Mouse (Mus musculus) lung, postnatal 4 days (tissue): ENCODE data around the gene Ddr2.

Source experiments
- DNase-seq, 2 experiments: peaks; one replicate each; pipeline ENCODE4 v3.0.0; 2021

Ddr2 gene

GRCm38 (mm10) chr1:170086631-170087030 is 23.9 kb downstream of the Ddr2 start:
- no peak for DNase-seq

DNA sequence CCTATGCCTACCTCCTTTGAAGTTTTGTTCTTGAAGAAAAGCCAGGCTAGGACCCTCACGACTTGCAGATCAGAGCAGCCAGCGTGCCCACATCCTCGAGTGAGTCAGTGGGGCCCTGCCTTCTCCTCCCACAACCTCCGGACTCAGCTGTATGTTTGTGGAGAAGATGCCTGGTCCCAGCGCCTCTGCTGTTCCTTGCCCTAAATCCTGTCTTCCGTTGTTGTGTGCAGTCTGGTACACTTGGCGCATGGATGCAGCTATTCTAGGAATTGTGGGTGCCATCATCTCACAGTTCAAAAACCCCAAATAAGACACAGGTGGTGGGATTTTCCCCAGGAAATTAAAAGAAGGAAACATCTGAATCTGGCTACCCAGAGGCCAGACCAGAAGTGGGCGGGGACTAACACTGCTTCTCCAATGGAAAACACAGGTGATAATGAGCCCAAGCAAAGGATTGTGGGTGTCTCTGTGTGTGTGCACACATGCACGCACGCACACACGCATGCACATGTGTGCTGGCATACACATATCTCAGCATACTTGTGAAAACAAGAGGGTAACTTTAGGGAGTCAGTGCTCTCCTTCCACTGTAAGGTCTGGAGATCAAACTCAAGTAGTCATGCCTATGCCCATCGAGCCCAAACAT is 26.3 kb downstream of the Ddr2 start:
- DNase-seq = no peak

- no peak for DNase-seq
These were observed 29.7 kb downstream of the Ddr2 start for GRCm38 (mm10) chr1:170080907-170081306.

- DNase-seq = no peak
These were observed 31.1 kb downstream of the Ddr2 start for GRCm38 (mm10) chr1:170079465-170079864.

GRCm38 (mm10) chr1:170076339-170076738 is 34.2 kb downstream of the Ddr2 start:
- DNase-seq = no peak

DNA sequence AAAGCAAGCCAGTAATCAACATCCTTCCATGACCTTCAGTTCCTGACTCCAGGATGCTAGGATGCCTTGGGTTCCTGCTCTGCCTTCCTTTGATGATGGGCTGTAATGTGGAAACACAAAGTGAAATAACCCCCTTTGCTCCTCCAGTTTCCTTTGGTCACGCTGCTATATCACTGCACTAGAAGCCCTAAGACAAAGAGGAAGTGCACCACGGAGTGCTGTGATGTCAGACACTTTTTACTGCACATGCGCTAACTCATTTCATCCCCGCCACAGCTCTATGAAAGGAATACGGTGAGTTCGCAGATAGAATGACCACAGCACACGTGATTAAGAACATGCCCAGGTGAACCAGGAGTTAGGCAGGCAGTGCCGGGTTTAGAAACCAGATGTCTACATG is 36.8 kb downstream of the Ddr2 start:
- no peak for DNase-seq

- DNase-seq = no peak
These were observed 41.4 kb downstream of the Ddr2 start for GRCm38 (mm10) chr1:170069143-170069542.

DNA sequence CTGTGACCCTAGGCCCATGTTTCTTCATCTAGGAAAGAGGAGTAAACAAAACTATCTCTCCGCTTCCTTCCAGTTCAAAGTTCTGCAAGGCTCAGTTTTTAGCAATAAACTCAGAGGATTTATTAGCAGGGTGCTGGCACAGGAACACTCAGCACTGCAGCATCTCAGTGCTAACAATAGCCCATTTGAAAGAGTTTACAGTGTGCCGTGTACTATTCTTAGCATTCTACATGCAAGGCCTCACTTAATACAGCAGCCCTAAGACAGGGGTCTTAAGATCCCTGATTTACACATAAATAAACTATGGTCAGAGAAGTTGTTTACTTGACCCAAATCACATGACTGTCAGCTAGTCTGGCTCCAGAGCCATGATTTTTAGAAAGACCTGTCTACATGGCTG is 44.6 kb downstream of the Ddr2 start:
- no peak for DNase-seq

DNA sequence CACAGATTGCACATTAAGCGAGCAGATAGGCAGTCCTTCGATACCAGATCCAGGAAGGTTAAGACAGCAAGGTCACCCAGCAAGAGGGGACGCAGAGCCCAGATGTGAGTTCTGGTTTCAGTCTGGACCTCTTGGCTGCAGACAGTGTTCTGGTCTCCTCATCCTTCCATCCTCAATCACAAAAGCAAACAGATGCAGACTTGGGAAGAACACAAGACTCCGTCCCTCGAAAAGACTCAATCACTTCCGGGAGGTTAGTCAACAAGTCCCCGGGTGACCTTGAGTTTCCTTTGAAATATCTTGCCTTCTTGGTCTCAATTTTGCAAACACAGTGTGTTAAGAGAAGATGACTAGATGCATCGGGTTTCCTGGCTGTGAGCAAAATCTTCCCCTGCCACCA is 45.6 kb downstream of the Ddr2 start:
- no peak for DNase-seq

GRCm38 (mm10) chr1:170064083-170064494 is 46.5 kb downstream of the Ddr2 start:
- peak; percentile 31 to 66 for DNase-seq

DNA sequence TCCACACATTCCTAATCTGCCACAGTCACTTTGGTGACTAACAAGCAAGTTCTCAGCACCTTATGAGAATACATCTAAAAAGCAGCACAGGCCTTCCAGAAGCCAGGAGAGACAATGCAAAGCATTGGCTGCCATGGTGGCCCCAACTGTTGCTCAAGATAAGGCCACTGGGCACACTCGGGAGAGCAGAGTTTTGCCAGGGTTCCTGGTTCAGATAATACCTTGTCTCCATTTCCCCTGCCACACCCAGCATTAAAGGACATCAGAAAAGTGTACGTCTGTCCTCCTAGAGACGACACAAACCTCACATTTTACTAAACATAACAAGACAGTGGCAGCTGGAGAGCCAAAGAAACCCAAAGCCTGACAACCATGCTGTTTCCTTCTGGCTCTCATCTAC is 50.3 kb downstream of the Ddr2 start:
- no peak for DNase-seq

DNA sequence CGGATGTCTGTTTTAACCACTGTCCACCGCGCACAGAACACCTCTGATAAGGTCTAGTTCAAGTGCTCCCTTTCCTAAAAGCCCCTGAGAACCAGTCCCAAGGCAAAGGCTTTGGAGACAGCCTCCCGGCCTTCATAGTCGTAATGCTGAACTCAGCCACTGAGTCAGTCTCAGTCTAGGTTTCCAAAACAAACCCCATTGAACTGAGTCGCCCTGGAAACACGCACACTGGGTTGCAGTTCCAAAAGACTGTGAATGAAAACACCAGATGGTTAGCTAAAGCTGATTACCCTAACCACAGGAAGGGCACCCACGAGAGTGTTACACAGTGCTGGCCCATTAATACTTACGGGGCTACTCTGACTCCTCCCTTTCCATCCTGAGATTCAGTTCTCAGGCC is 51.2 kb downstream of the Ddr2 start:
- no peak for DNase-seq

- peak; percentile 21 to 53 for DNase-seq
These were observed 52.5 kb downstream of the Ddr2 start for GRCm38 (mm10) chr1:170058051-170058450.

GRCm38 (mm10) chr1:170057607-170058006 is 53.0 kb downstream of the Ddr2 start:
- DNase-seq = peak; percentile 19 to 67

DNA sequence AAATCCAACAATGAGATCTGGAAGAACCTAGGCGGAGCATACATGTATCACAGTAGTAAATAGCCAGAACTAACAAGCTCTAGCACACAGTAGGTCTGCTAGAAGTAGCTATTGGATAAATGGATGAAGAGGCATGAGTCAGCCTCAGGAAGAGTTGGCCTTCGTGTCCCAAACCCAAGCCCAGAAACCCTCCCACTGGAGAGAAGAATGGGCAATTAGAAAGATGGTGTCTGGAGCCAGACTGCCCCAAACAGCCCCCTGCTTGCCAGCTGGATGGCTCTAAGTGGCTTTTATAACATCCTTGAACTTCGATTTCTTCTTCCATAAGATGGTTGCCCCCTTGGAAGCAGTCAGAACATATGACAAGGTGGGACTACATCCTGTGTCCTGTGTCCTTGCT is 53.6 kb downstream of the Ddr2 start:
- no peak for DNase-seq

- no peak for DNase-seq
These were observed 54.3 kb downstream of the Ddr2 start for GRCm38 (mm10) chr1:170056214-170056613.

DNA sequence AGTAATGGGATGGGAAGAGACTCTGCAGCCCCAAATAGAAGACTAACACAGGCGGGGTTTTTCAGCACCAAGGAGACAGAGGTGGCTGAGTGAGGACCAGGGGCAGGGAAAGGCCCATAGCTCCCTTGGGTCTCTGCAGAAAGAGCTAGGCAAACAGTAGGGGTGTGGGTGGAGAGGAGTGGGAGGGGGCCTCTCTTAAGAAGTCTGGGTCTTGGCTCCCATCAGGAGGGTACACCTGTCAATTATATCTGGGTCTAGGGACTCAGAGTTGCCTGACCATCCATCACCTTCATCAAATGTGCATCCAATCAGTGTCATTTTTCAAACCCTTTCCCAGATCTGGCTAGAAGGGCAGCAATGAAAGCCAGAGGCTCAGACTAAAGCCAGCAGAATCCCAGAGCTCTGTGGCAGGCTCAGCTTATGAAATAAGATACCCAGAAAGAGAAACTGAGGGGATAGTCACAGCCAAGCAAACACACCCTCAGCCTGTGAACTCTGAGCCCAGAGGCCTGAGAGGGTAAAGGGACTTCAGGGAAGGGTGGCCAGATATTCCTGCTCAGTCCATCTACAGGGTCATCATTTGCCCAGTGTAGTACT is 58.0 kb downstream of the Ddr2 start:
- DNase-seq = no peak

DNA sequence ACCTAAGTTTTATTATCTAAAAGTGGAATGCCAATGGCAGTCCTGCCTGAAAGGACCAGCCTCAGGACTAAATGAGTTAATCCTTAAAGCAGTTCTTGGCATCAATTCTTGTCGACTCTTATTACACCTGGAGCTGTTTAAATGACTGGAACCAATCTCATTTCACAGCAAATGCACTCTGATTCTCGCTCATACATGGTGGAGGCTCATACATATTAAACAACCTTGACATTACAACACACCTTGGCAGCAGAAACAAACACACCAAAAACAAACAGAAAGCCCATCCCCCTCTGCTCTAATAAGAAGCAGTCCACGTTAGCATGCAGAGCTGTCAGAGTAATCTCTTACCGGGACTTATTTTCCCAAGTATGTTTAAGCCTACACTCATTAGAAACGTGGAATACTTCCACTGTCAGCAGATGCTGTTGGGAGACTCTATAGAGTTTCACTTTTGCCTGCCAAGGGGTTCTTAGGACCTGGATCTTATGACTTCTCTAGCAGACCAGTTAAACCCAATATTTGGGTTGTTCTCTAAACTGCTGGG is 58.9 kb downstream of the Ddr2 start:
- no peak for DNase-seq

DNA sequence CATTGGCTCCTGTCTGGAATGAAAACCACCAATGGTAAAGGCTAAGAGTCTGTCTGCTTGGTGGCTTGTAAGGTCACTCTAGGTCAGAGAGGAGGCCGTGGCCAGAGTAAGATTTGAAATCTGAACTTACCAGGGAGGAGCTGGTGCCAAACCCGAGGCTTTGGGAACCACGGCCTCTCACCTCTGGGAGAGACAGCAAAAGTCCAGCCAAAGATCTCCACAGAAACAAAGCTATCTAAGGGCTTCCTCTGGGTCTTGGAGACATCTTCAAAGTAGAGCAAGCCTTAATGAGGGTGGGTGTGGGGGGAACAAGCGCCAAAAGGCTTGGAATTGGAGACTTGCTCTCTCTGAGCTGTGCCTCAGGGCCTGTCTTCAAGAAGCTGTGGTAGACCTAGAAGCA is 62.1 kb downstream of the Ddr2 start:
- no peak for DNase-seq

DNA sequence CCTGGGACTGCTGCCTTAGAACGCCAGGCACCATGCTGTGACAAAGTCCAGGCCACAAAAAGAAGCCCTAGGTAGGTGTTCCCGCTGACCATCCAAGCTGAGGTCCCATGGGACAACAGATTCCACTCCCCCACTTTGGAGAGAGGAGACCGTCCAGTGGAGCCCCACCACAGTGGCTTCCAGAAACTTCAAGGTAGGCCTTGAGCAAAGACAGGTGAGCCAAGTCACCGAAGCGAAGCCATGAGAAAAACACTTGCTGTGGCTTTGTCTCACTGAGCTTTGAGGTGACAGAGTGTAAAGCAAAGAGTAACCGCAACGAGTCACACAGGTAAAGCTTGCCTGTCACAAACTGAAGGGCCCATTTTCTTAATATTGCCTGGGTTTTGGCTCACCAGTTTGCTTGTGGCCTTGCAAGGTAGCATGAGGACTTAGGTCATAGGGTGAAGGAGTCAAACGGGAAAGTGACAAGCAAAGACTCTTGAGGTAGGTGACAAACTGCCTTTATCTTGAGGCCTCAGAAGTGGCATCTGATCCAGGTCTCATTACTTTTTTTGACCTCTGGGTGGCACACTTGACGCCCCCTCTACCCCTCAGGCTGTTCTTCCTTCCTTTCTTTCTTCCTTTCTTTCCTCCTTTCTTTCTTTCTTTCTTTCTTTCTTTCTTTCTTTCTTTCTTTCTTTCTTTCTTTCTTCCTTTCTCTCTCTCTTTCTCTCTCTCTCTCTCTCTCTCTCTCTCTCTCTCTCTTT is 65.7 kb downstream of the Ddr2 start:
- no peak for DNase-seq

DNA sequence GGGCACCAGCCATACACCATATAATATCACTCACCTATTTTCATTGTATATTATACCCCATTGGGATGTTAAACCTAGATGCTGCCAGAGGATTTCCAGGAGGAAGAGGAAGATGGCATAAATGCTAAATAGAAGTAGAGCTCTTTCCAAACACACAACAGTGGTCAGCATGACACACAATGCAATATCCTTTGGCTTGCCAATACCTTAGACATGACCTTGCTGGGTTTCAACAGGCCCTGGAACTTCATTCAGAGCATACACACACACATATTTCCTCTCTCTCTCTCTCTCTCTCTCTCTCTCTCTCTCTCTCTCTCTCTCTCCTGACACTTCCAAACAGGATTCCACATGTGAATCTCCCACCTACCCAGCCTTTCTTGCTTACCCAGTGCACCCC is 66.8 kb downstream of the Ddr2 start:
- no peak for DNase-seq

GRCm38 (mm10) chr1:170042996-170043395 is 67.6 kb downstream of the Ddr2 start:
- DNase-seq = no peak

- no peak for DNase-seq
These were observed 71.2 kb downstream of the Ddr2 start for GRCm38 (mm10) chr1:170039402-170039801.

- DNase-seq = no peak
These were observed 75.0 kb downstream of the Ddr2 start for GRCm38 (mm10) chr1:170035575-170035974.
